Mouse (Mus musculus) right cerebral cortex, postnatal 4 days (tissue): ENCODE measurements around the gene Gucy2f.
"Not testable (repeated sequence)": the region's sequence is repeated elsewhere in the genome, so short reads cannot be mapped to it uniquely, and the experiment has no call there.

Experiments used
- DNase-seq: peaks from one replicate; pipeline ENCODE4 v3.0.0-alpha.2; 2022

Gene Gucy2f

GRCm38 (mm10) chrX:142196831-142197230, at the start of gene Gucy2f:
Gene Gucy2f (minus strand): TSS chrX:142196931.
- no peak for DNase-seq

- no peak for DNase-seq
Observed at GRCm38 (mm10) chrX:142245682-142246327, 49.1 kb upstream of the Gucy2f start.

GRCm38 (mm10) chrX:142237101-142237500, 40.4 kb upstream of the Gucy2f start:
- no peak for DNase-seq

DNA sequence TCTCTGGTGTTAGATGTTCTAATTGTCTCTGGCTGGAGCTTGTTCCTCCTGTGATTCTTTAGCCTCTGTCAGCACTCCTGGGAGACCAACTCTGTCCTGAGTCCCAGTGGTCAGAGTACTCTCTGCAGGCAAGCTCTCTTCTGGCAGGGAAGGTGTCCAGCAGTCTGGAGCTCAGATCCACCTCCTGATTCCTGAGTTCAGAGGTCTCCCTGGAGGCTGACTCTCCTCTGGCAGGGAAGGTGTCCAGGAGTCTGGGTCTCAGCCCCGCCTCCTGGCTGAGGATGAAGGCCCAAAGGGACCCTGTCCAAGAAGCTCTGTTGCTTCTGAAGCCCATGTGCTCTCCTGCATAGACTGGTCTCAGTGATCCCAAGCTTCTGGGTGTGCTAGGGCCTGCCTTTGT, 39.4 kb upstream of the Gucy2f start:
- not testable (repeated sequence) for DNase-seq

- DNase-seq = no peak
Observed at GRCm38 (mm10) chrX:142228769-142229158, 32.0 kb upstream of the Gucy2f start.

- peak; percentile 66 for DNase-seq
Observed at GRCm38 (mm10) chrX:142228055-142228768, 31.5 kb upstream of the Gucy2f start.

- DNase-seq = peak; percentile 3
Observed at GRCm38 (mm10) chrX:142227398-142228054, 30.8 kb upstream of the Gucy2f start.

- DNase-seq = no peak
Observed at GRCm38 (mm10) chrX:142226542-142226941, 29.8 kb upstream of the Gucy2f start, which contains the start of gene Nxt2. Gene Nxt2 (plus strand): TSS chrX:142226770.

DNA sequence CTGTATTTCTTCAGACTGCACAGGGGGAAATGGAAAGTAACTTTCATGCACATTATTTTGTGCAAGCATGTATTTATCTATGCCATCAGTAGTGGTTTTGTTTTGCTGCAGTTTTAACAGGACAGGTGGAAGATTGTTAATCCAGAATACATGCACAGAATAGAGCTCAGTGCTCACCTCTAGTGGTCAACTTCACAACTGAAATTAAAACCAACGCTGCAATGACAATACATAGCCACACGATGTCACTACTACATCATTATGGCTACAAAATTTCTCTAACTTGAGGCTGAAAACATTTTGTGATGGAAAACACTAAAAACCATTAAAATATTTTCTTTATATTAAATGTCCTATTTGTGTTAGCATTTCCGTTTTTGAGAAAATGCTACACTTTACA, 3.6 kb upstream of the Gucy2f start:
- no peak for DNase-seq

- DNase-seq = no peak
Observed at GRCm38 (mm10) chrX:142195551-142195950, 1.2 kb downstream of the Gucy2f start.

GRCm38 (mm10) chrX:142194420-142194819, 2.3 kb downstream of the Gucy2f start:
- DNase-seq = no peak

- no peak for DNase-seq
Observed at GRCm38 (mm10) chrX:142190355-142190754, 6.4 kb downstream of the Gucy2f start.

DNA sequence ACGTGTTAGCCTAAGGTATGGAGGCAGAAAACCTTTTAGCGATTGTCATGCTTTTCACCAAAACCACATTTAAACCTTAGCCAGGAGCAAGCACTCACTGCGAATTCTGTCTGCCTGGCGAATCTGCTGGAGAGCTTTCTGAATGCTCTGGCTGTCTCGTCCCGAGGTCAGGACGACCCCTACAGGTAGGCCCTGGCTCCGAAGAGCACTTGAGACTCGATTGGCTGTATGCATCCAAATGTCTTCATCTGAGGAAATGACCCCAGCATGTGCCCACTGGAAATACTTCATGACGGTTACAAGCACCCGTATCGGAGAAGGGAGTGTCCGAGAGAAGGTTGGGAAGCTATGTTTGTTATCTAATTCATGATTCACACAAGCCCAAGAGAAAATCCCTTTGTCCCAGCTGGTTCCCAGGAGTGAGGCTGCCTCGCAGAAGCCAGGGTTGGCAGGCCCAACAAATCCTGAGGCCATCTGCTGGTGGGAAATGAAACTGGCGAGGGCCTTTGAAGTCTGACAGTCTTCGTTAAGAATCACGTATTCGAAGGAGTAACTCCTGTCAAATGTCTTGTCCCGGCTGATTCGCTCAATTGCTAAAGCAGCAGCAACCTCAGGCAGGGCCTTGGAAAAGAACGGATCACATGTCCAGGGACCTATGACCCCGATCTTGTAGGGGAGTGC, 7.6 kb downstream of the Gucy2f start:
- peak; percentile 61 for DNase-seq

- no peak for DNase-seq
Observed at GRCm38 (mm10) chrX:142182026-142182425, 14.7 kb downstream of the Gucy2f start.

DNA sequence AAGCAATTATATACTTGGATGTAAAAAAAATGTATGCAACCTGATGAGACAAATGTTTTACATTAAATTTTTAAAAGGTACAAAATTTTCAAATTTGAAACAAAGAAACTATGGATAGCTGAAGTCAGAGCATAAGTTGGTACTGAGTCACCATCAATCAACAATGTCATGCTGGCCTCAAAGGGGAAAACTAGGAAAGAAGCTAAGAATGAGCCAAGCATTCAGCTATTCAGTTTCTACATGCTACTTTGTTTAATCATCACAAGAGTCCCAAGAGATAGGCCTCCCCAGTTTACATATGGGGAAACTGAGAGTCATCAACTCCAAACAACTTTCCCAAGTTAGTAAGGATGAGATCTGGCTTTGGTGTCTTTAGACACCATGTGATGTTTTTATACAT, 19.8 kb downstream of the Gucy2f start:
- DNase-seq = no peak

DNA sequence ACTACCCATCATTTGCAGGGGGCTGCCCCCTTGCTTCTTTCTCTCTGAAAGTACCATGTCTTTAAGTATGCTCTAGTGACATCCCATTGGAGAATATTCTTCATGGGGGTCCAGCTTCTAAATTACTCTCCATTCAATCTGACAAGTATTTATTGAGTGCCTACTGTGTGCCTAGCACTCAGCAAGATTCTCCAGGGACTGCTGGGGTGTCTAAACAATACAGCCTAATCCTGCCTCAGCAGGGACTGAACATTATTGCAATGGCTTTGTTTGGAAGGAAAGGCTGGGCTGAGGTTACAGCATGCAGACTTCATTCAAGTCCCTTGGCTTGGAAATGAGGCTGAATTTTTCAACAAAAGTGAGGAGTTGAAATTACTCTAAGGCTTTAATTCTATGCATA, 81.0 kb downstream of the Gucy2f start:
- DNase-seq = no peak

DNA sequence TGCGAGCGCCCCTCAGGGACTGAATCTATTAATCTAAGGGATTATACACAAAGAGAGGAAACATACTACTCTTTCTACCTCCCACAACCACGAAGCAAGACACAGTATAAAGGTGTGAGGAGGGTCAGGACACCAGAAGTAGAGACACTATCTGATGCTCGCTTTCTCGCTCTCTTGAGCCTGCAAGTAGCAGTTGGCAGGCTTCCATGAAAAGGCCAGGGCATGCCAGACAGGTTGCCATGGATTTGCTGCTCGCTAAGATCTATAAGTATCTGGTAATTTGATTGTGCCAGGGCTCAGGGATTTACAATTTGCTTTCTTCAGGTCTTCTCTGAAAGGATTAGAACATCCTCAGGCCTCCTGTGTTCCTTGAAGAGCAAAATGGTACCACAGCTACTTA, 85.5 kb downstream of the Gucy2f start:
- DNase-seq = no peak

- DNase-seq = peak; percentile 2
Observed at GRCm38 (mm10) chrX:142096904-142097303, 99.8 kb downstream of the Gucy2f start.

GRCm38 (mm10) chrX:142095579-142095978, 101.2 kb downstream of the Gucy2f start:
- DNase-seq = no peak

DNA sequence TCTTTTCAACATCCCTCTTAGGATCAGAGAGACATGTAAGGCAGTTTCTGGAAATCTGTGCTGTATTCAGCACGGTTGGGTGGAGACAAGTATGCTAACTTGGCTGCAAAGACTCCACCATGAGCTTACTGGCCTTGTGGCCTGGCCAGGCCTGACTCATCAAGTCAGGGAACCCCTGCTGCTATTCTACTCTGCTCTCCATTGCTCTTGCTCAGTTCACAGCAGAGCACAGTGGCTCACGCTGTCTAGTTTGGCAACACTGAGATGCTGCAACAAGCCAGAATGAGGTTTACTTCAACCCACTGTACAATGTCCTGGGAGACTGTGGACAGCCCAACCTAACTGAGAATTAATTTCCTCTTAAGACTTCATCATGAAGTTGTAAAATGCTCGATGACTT, 134.1 kb downstream of the Gucy2f start:
- no peak for DNase-seq
